Mouse (Mus musculus) T-helper 2 cell (primary cell): ENCODE measurements around the gene Eif5a2.
"Not testable (repeated sequence)": the region's sequence is repeated elsewhere in the genome, so short reads cannot be mapped to it uniquely, and the experiment has no call there.

Experiments used
- in situ Hi-C: fragments of 300-600 bp; cut with MboI, MseI; formaldehyde crosslinking; loops from one replicate; pipeline ENCODE4 v1.15.1; 2025; ENCODE audit warnings: high pct_unique_total_duplicates

Gene Eif5a2

GRCm38 (mm10) chr3:28780994-28781393 lies at the start of gene Eif5a2:
Gene Eif5a2, plus strand, starts transcription at chr3:28781276.
- in situ Hi-C loops: loop anchor here (25.0 kb wide), 1 partner anchor 1619 kb away; the partner anchor contains the start of gene Ect2

- in situ Hi-C loops: no loop called here
Observed at GRCm38 (mm10) chr3:28734712-28735111, 46.4 kb upstream of the Eif5a2 start.

GRCm38 (mm10) chr3:28736981-28737380 lies 44.1 kb upstream of the Eif5a2 start:
- in situ Hi-C loops: no loop called here

GRCm38 (mm10) chr3:28740353-28740752 lies 40.7 kb upstream of the Eif5a2 start:
- in situ Hi-C loops: loop anchor here (5.0 kb wide), 1 partner anchor 183 kb away; no protein-coding TSS in a partner anchor

- in situ Hi-C loops: loop anchor here (5.0 kb wide), 1 partner anchor 186 kb away; no protein-coding TSS in a partner anchor
Observed at GRCm38 (mm10) chr3:28743251-28743650, 37.8 kb upstream of the Eif5a2 start.

GRCm38 (mm10) chr3:28745835-28746483 lies 35.1 kb upstream of the Eif5a2 start:
- in situ Hi-C loops: loop anchor here (5.0 kb wide), 1 partner anchor 584 kb away; no protein-coding TSS in a partner anchor

- in situ Hi-C loops: loop anchor here (5.0 kb wide), 1 partner anchor 586 kb away; no protein-coding TSS in a partner anchor
Observed at GRCm38 (mm10) chr3:28748151-28748550, 32.9 kb upstream of the Eif5a2 start.

GRCm38 (mm10) chr3:28748956-28749355 lies 32.1 kb upstream of the Eif5a2 start:
- in situ Hi-C loops: loop anchor here (5.0 kb wide), 1 partner anchor 587 kb away; no protein-coding TSS in a partner anchor

- in situ Hi-C loops: no loop called here
Observed at GRCm38 (mm10) chr3:28755477-28755876, 25.6 kb upstream of the Eif5a2 start.

GRCm38 (mm10) chr3:28761225-28761789 lies 19.8 kb upstream of the Eif5a2 start:
- in situ Hi-C loops: no loop called here

GRCm38 (mm10) chr3:28766935-28767334 lies 14.1 kb upstream of the Eif5a2 start:
- in situ Hi-C loops: no loop called here

- in situ Hi-C loops: no loop called here
Observed at GRCm38 (mm10) chr3:28768222-28768621, 12.9 kb upstream of the Eif5a2 start.

- in situ Hi-C loops: not testable (repeated sequence)
Observed at GRCm38 (mm10) chr3:28772919-28773318, 8.2 kb upstream of the Eif5a2 start.

GRCm38 (mm10) chr3:28775361-28775760 lies 5.7 kb upstream of the Eif5a2 start:
- in situ Hi-C loops: loop anchor here (25.0 kb wide), 1 partner anchor 1613 kb away; the partner anchor contains the start of gene Ect2

- in situ Hi-C loops: loop anchor here (25.0 kb wide), 1 partner anchor 1614 kb away; the partner anchor contains the start of gene Ect2
Observed at GRCm38 (mm10) chr3:28775958-28776357, 5.1 kb upstream of the Eif5a2 start.

GRCm38 (mm10) chr3:28776491-28776890 lies 4.6 kb upstream of the Eif5a2 start:
- in situ Hi-C loops: loop anchor here (25.0 kb wide), 1 partner anchor 1614 kb away; the partner anchor contains the start of gene Ect2

GRCm38 (mm10) chr3:28780511-28780910 lies 565 bp upstream of the Eif5a2 start:
- in situ Hi-C loops: loop anchor here (25.0 kb wide), 1 partner anchor 1618 kb away; the partner anchor contains the start of gene Ect2

- in situ Hi-C loops: loop anchor here (25.0 kb wide), 1 partner anchor 1619 kb away; the partner anchor contains the start of gene Ect2
Observed at GRCm38 (mm10) chr3:28781422-28781821, 346 bp downstream of the Eif5a2 start.

- in situ Hi-C loops: loop anchor here (25.0 kb wide), 1 partner anchor 1620 kb away; the partner anchor contains the start of gene Ect2
Observed at GRCm38 (mm10) chr3:28781848-28782247, 772 bp downstream of the Eif5a2 start.

GRCm38 (mm10) chr3:28784176-28784575 lies 3.1 kb downstream of the Eif5a2 start:
- in situ Hi-C loops: loop anchor here (25.0 kb wide), 1 partner anchor 1622 kb away; the partner anchor contains the start of gene Ect2

- in situ Hi-C loops: loop anchor here (25.0 kb wide), 1 partner anchor 1633 kb away; the partner anchor contains the start of gene Ect2
Observed at GRCm38 (mm10) chr3:28794835-28795234, 13.8 kb downstream of the Eif5a2 start.
